Mouse (Mus musculus) frontal cortex, adult 2 months (tissue): ENCODE data around the gene Ercc4. TPM values are rescaled to one million over a fixed set of nuclear protein-coding genes. Genes with fewer than 3 reads are reported as not detected.

ENCODE experiments used
- DNase-seq, 2 experiments: peaks; one replicate each; pipeline ENCODE4 v3.0.0; 2022; ENCODE audit warnings: low spot score in 1 of 2; ENCODE audit errors: extremely low spot score in 1 of 2
- polyA plus RNA-seq: library from polyadenylated mRNA; depleted of rRNA; stranded (reverse); fragments of >200 nt; gene quantifications from 2 replicates; pipeline ENCODE4 v1.2.3, GENCODE M21; 2012

The Ercc4 gene
- polyA plus RNA-seq, 1 experiment: 18.5 TPM

DNA sequence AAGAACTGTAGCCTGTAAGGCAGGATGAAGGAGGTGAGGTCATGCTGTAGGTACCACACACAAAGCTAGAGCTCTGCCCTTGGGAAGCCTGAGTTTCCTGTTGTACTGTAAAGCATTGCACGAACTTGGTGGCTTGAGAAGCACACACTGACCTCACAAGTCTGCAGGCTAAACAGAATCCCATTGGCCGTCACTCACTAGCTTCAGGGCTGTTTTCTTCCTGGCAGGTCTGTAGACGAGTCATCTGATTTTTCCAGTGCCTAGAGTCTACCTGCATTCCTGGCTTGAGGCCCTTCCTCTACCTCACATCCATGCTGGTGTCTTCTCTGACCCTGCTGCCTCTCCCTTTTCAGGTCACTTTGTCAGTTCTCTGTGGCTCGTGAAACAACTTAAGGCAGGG, 36.7 kb downstream of the Ercc4 start:
- no peak for DNase-seq

DNA sequence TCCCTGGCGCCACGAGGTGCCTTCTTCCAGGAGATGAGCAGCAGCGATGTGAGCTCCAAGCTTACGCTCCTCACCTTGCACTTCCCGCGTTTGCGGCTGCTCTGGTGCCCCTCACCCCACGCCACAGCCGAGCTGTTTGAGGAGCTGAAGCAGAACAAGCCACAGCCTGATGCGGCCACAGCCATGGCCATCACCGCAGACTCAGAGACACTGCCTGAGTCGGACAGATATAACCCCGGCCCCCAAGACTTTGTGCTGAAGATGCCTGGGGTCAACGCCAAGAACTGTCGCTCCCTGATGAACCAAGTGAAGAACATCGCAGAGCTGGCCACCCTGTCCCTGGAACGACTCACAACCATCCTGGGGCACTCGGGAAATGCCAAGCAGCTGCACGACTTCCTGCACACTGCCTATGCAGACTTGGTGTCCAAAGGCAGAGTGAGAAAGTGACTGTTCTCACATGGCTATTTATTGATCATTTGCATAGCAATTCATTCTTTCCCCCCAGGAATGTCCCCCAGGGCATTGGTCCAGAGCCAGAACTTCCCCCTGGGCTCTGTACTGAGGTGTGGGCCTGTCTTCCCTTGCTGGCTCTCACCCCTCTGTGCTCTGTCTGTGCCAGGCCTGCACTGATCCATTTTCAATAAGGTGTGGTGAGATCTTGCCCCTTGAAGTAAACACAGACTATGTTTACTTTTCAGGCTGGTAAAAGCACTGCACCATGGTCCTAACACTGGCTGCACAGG, 38.5 kb downstream of the Ercc4 start:
- DNase-seq: no peak

DNA sequence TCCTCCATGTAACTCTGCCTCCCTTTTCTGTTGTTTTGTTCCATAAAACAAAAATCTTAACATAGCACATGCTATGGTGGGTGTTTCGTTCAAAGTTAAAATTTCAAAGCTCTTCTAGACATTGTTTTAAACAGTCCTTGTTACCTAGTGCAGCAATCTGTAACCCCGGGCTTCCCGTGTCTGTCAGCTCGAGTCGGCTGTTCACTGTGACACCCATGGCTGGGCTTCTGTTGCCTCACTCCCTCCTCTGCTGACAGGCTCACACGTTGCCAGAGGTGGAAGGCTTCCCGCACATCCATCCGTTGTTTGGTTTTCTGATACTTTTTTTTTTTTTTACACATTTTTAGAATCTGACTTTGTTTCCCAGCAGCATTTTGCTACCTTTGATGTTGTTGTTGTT, 40.5 kb downstream of the Ercc4 start:
- no peak for DNase-seq

GRCm38 (mm10) chr16:13150790-13151189, 41.3 kb downstream of the Ercc4 start:
- DNase-seq: no peak

- no peak for DNase-seq
These were observed 43.0 kb downstream of the Ercc4 start for GRCm38 (mm10) chr16:13152475-13152874.

DNA sequence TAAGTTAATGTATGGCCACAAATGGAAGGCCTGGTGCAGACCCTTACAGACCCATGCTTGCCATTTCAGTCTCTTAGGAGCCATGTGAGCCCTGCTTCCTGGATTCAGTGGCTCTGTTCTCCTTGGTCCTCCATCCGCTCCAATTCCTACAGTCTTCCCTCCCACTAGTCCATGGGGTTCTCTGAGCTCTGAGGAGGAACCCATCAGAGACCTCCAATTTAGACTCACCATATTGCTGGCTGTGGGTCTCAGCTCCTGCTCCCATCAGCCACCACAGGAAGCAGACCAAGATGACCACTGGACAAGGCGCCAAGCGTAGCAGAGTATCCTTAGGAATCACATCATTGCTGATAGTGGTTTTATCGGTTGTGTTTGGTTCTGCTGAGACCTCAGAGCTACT, 43.7 kb downstream of the Ercc4 start:
- no peak for DNase-seq

GRCm38 (mm10) chr16:13154352-13154751, 44.9 kb downstream of the Ercc4 start:
- no peak for DNase-seq

GRCm38 (mm10) chr16:13157314-13157713, 47.8 kb downstream of the Ercc4 start:
- no peak for DNase-seq

- DNase-seq: peak in 1 of 2 experiments; percentile 35
These were observed 48.7 kb downstream of the Ercc4 start for GRCm38 (mm10) chr16:13158153-13158670.

- DNase-seq: peak; percentile 72 to 79
These were observed 49.7 kb downstream of the Ercc4 start for GRCm38 (mm10) chr16:13158906-13159889.

DNA sequence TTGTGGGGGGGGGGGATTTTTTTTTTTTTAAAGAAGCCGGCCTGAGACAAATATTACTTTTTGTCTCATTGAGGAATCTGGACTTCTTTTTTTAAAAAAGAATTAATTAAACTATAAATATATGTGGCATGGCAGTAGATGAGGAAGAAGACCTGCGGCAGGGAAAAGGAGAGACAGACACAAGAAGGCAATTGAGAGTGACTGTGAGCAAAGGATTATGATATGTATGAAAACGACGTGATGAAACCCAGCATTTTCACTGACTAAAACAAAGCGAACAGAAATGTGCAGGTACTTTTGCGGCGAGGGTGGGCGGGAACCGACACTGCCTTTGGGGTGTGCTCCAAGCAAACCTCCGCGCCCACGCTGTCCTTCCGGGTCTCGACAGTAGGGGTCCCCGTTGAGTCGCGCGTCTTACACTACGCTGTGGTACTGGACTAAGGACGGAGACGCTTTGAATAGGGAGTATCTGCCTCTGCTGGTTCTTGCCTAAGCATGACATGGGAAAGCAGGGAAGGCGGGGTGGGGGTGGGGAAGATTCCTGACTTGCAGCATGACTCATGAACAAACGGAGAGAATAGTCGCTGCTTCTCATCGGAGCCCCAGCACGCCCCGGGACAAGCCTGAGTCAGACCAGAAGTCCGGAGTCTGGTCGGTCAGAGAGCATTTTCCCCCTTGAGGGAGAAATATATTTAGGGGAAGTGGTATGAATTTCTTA, 50.6 kb downstream of the Ercc4 start:
- DNase-seq: peak; percentile 91 to 99

GRCm38 (mm10) chr16:13161516-13161915, 52.0 kb downstream of the Ercc4 start:
- DNase-seq: no peak

- DNase-seq: no peak
These were observed 58.2 kb downstream of the Ercc4 start for GRCm38 (mm10) chr16:13167731-13168130.

DNA sequence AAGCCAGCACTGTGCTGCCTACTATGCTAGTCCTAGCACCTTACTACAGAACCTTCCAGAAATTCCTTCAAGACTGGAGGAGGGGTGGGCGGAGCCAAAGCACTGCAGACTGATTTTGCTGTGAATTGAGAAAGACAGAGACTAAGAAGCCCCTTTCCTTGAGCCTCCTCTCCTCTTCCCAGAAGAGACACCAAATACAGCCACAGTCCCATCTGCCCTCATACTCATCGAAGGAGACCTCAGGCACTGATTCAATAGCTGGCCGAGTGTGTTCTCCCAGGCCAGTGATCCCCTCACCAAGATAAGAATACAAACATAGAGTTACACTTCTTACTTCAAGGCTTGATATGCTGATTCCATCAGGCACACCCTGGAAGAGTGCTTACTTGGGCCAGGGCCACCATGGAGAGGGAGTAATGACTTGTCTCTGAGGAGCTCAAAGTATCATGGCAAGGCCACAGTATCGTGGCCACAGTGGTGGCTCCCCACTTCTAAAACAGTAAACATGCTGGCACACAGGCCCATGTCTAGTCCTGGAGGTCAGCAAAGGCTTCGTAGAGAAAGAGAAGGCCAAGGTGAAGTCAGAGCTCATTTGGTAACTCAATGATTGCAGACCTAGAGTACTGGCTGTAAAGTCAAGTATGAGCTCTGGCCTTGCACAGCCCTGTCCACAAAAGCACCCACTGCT, 63.7 kb downstream of the Ercc4 start:
- DNase-seq: no peak

DNA sequence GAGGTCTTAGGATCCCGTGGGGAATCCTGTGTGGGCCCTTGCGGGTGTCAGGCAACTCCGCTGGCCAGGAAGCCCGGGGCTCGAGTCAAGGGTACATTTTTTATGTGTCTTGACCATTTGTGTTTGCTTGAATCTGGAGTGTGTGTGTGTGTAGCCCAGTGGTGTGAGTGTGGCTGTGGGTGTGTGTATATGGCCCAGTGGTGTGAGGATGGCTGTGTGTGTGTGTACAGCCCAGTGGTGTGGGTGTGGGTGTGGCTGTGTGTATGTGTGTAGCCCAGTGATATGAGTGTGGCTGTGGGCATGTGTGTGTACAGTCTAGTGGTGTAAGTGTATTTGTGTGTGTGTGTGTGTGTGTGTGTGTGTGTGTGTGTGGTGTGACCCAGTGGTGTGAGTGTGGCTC, 73.0 kb downstream of the Ercc4 start:
- no peak for DNase-seq

DNA sequence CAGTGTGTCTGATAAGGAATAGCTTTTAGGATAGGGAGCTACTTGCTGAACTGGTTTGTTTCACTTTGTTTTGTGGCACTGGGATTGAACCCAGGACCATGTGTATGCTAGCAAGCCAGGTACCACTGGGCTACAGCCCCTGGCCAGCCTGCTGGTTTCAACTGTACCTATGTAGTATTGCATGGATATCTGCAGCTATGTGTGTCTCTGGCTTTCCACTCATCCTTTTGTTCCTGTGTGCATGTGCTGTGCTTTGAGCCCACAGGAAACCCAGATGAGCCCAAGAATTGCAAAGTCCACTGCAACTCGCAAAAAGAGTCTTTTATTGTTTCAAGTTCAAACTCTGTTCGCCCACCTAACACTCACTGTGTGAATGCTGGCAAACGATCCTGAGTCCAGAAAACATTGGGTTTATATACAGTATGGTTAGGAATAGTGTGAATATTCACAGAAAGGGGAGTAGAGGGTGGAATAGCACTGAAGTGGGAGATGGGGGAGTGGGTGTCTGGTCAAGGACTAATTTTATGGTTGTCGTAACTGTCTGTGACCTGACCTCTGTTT, 73.8 kb downstream of the Ercc4 start:
- peak in 1 of 2 experiments; percentile 52 for DNase-seq

- DNase-seq: no peak
These were observed 74.9 kb downstream of the Ercc4 start for GRCm38 (mm10) chr16:13184381-13184780.

DNA sequence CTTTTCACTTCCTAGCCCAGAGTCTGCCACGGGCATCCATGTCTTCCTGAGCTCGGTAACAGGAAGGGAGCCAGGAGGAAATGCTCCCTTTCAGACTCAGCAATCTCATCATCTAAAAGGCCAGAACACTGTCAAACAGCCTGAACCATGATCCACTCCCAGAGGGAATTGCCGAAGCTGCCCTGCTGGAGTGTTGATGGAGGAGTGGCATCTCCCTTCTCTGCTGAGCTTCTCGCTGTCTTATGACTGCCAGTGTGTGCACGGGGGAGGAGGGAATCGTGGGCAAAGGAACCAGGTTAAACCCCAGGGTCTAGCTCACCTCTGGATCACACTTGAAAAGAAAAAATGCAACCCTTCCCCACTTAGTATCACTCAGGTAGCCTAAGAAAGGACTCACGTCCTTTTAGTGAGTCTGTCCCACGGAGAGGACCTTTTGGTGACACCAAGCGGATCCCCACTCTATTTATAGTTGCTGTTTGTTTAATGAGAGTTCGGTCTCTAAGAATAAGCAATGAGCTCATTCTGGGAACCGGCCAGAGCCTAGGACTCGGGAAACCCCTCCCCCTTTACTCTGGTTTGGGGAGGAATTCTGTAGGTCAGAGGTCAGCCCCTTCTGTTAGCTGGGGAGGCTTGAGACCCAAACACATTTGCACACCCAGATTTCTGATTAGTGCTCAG, 80.1 kb downstream of the Ercc4 start:
- no peak for DNase-seq

DNA sequence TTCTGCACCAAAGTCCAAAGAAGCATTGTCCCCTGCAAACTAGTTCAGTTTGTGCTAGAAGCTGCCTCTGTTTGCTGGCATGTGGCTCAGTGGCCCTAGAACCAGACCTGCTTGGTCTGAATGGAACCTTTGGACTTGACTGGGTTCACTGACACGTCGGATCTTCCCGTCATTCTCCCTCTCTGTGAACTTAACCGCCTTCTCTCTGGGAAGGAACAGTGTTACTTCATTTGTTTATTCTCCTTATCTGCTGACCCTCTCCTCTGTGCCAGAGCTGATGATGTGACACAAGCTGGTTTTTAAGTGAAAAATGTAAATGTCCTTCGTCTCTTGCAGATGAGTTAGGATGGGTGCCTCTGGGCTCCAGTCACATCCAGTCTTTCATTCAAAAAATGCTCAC, 81.0 kb downstream of the Ercc4 start:
- no peak for DNase-seq
